Mouse (Mus musculus) naive thymus-derived CD4-positive, alpha-beta T cell, adult 5 months (primary cell): ENCODE data around the gene Apol9b. TPM values are rescaled to one million over a fixed set of nuclear protein-coding genes. Genes with fewer than 3 reads are reported as not detected.

ENCODE experiments used
- polyA plus RNA-seq: library from polyadenylated mRNA; unstranded; fragments of 100-300 nt; shearing (Covaris generic); gene quantifications from one replicate; pipeline ENCODE4 v1.2.1, GENCODE M21; 2017

The Apol9b gene
- 0.91 TPM for polyA plus RNA-seq

GRCm38 (mm10) chr15:77728739-77729138 lies at the start of gene Apol9b:
Gene Apol9b, plus strand, starts transcription at chr15:77729039.

GRCm38 (mm10) chr15:77698656-77699055 lies 30.2 kb upstream of the Apol9b start, which contains the start of gene Apol7e:
Gene Apol7e, plus strand, starts transcription at chr15:77698857.

GRCm38 (mm10) chr15:77756848-77757247 lies 28.0 kb downstream of the Apol9b start, which contains the start of gene Apol8:
Gene Apol8, minus strand, starts transcription at chr15:77757003.

Other genes starting within 250 kb of the Apol9b start
- gene Apol11a, start 220.8 kb upstream of the Apol9b start, polyA plus RNA-seq, result not detected
- gene Apol7c, start 195.7 kb upstream of the Apol9b start, polyA plus RNA-seq, result not detected
- not detected for gene 1700025B11Rik, start 167.1 kb upstream of the Apol9b start, polyA plus RNA-seq
- gene Apol10b, start 132.9 kb upstream of the Apol9b start, polyA plus RNA-seq, result 0.63 TPM
- gene Gm36245, start 129.8 kb upstream of the Apol9b start, polyA plus RNA-seq, result not detected
- gene Apol11b, start 85.8 kb upstream of the Apol9b start, polyA plus RNA-seq, result not detected
- 142 TPM for gene Apol7e, start 30.2 kb upstream of the Apol9b start, polyA plus RNA-seq
- not detected for gene Apol8, start 28.0 kb downstream of the Apol9b start, polyA plus RNA-seq
- gene Myh9, start 113.1 kb downstream of the Apol9b start, polyA plus RNA-seq, result 301 TPM
- gene Txn2, start 200.0 kb downstream of the Apol9b start, polyA plus RNA-seq, result 156 TPM
- gene Foxred2, start 227.7 kb downstream of the Apol9b start, polyA plus RNA-seq, result 3.3 TPM
- gene Eif3d, start 241.8 kb downstream of the Apol9b start, polyA plus RNA-seq, result 177 TPM